In the genomic region with DNA sequence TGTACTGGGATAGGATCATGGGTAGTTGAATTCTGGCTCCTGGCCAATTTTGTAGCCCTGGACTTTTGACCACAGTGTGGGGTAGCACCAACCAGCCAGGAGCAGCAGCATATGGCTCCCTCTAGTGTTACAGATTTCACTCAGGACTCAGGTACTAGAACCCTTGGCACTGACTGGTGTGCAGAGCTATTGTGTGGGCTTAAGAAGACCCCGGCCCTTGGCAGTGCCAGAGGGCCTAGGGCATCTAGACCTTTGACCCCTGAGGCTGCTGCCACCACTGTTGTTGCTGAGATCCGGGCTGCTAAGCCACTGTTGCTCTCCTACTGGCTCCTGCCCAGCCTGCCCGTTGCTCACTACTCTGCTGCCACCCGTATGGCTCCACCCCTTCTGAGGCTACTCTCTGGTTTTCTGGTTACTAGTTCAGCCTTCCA, we compare ENCODE assay signal across 8 mouse cellular contexts. TPM values are rescaled to one million over a fixed set of nuclear protein-coding genes. Genes with fewer than 3 reads are reported as not detected.
DNase-seq lines count a peak whose midpoint lies in the region; ATAC-seq lines count a peak whose summit lies in the region.

No protein-coding gene starts in this region.

- peaks cover 7% of the 10 kb centered on the region for H3K9me3 ChIP-seq in heart, embryonic 14.5 days (ENCODE audit: control insufficient read depth, low read length)
- H3K9me3 ChIP-seq in intestine, embryonic 16.5 days (ENCODE audit: control insufficient read depth, low read length) = no peaks in the 10 kb centered on the region; the same call in 1 of the 2 replicates

- H3K27me3 ChIP-seq in heart, embryonic 14.5 days (ENCODE audit: control insufficient read depth, insufficient read depth, low read length) = no peaks in the 10 kb centered on the region
- H3K27me3 ChIP-seq in intestine, embryonic 16.5 days (replicated peaks; ENCODE audit: control insufficient read depth, insufficient read depth, low read length) = no peaks in the 10 kb centered on the region

- no peak overlapping the region for H3K9ac ChIP-seq in heart, embryonic 14.5 days (ENCODE audit: low read length)
- no peak overlapping the region for H3K9ac ChIP-seq in intestine, embryonic 16.5 days (ENCODE audit: low read depth, low read length)

- WGBS in heart, embryonic 14.5 days = 90% methylated on average over 4 of the region's 4 CpGs
- 70% methylated on average over 4 of the region's 4 CpGs for WGBS in intestine, embryonic 16.5 days

- H3K4me1 ChIP-seq in heart, embryonic 14.5 days (ENCODE audit: control insufficient read depth in 2 of 2, insufficient read depth in 2 of 2, low read length in 2 of 2) = peaks cover 0 to 4% of the 10 kb centered on the region in 2 experiments; a peak in 2 of 4 replicates
- peaks cover 17% of the 10 kb centered on the region for H3K4me1 ChIP-seq in intestine, embryonic 16.5 days (ENCODE audit: control insufficient read depth, insufficient read depth, low read length)

- ATAC-seq in heart, embryonic 14.5 days (ENCODE audit: insufficient number of reproducible peaks, insufficient read depth, low FRiP score, low read depth) = peak; percentile 35; the same call in 1 of the 2 replicates
- ATAC-seq in intestine, embryonic 16.5 days = peak; percentile 90

- no peak for DNase-seq in heart, postnatal 36 days
- peak; percentile 3 for DNase-seq in adipocyte (ENCODE audit: low spot score)
- DNase-seq in lung, postnatal 10 days = peak; percentile 29
- no peak for DNase-seq in cerebellum, adult 9-10 months
- DNase-seq in urinary bladder, postnatal 36 days (ENCODE audit: low spot score in 2 of 2) = no peak
- DNase-seq in layer of hippocampus, postnatal 14 days (ENCODE audit: low spot score in 2 of 2) = no peak

- H3K27ac ChIP-seq in heart, embryonic 14.5 days (replicated peaks in 1 of 2; ENCODE audit: control insufficient read depth in 1 of 2, insufficient read depth in 1 of 2, low read depth in 2 of 2, low read length in 2 of 2) = no peak overlapping the region
- no peak overlapping the region for H3K27ac ChIP-seq in intestine, embryonic 16.5 days (ENCODE audit: low read length)

- no peak overlapping the region for H3K4me2 ChIP-seq in heart, embryonic 14.5 days (ENCODE audit: low read length)
- no peak overlapping the region for H3K4me2 ChIP-seq in intestine, embryonic 16.5 days (ENCODE audit: low read depth, low read length)

- intact Hi-C loops in heart, postnatal 36 days (cut with DNase I) = no loop called here

- no peaks in the 10 kb centered on the region for H3K36me3 ChIP-seq in heart, embryonic 14.5 days (ENCODE audit: control insufficient read depth, insufficient read depth, low read length)
- H3K36me3 ChIP-seq in intestine, embryonic 16.5 days (ENCODE audit: control insufficient read depth, insufficient read depth, low read length) = no peaks in the 10 kb centered on the region

- no peak overlapping the region for H3K4me3 ChIP-seq in heart, embryonic 14.5 days (ENCODE audit: control insufficient read depth in 1 of 2, insufficient read depth in 1 of 2, low read depth in 1 of 2, low read length in 2 of 2)
- H3K4me3 ChIP-seq in intestine, embryonic 16.5 days (ENCODE audit: low read length) = no peak overlapping the region

RNA-seq across cellular contexts. Expression of gene Zfp618, which starts 54.1 kb away (rescaled TPM):
- 8.9 and 9.6 TPM in 2 replicates for polyA plus RNA-seq in heart, embryonic 14.5 days (2014; fragmentation: Nextera tagmentation; extraction: Ambion mirVana)
- total RNA-seq in heart, postnatal 36 days (2021) = under 1 TPM; 0.33 to 0.56 TPM
- 15.0 and 15.3 TPM in 2 replicates for polyA plus RNA-seq in intestine, embryonic 16.5 days (2015; fragmentation: Nextera tagmentation; extraction: Ambion mirVana)
- total RNA-seq in layer of hippocampus, postnatal 14 days (2021) = 1 to 10 TPM; 3.7 to 4.7 TPM

Comparison
In these comparisons a context has a peak if more than half of its experiments do, and no peak if none do; other contexts are left out.
1. DNase-seq: peak in adipocyte (single experiment) and lung, postnatal 10 days (single experiment); none in heart, postnatal 36 days (0 of 2), cerebellum, adult 9-10 months (single experiment), urinary bladder, postnatal 36 days (0 of 2) and layer of hippocampus, postnatal 14 days (0 of 2).